In genomic region chr16:45810155-45810554, GRCm38 (mm10) we compare ENCODE assay signal across 9 mouse cellular contexts.
A peak's percentile ranks its signal among the peaks of the same experiment; 100 is the strongest.
DNase-seq lines count a peak whose midpoint lies in the region; ATAC-seq and TF ChIP-seq lines count a peak whose summit lies in the region.
"Had no signal": no experiment of that assay in that cellular context is flagged by ENCODE, and none has a peak within 500 bp of the region (broad histone marks: within the 10 kb centered on the region; RNA-seq: fewer than 3 reads in every experiment).

No protein-coding gene starts in this region.

- H3K4me2 ChIP-seq in limb, embryonic 11.5 days (ENCODE audit: low read depth, severe bottlenecking) = no peak overlapping the region
- H3K4me2 ChIP-seq in myocyte (ENCODE audit: low read depth) = peak overlapping the region; percentile 71
- no peak overlapping the region for H3K4me2 ChIP-seq in forebrain, embryonic 16.5 days (ENCODE audit: low read length)

- H3K27ac ChIP-seq in limb, embryonic 11.5 days (replicated peaks; ENCODE audit: low read depth, low read length) = no peak overlapping the region; the same call in 1 of the 2 replicates
- no peak overlapping the region for H3K27ac ChIP-seq in forebrain, embryonic 16.5 days (ENCODE audit: low read length)
- H3K27ac ChIP-seq: midbrain, embryonic 10.5 days had no signal

- H3K4me1 ChIP-seq in limb, embryonic 11.5 days (ENCODE audit: control insufficient read depth, insufficient read depth, low read length) = peaks cover 15% of the 10 kb centered on the region
- H3K4me1 ChIP-seq in forebrain, embryonic 16.5 days (replicated peaks; ENCODE audit: control insufficient read depth, insufficient read depth, low read length) = no peaks in the 10 kb centered on the region
- H3K4me1 ChIP-seq: midbrain, embryonic 10.5 days had no signal

- ATAC-seq in limb, embryonic 11.5 days (ENCODE audit: insufficient number of reproducible peaks, low FRiP score, low TSS enrichment, low read depth) = peak; percentile 73; the same call in 1 of the 2 replicates
- ATAC-seq in inflammation-experienced regulatory T-cells, adult 6 months = no peak
- no peak for ATAC-seq in forebrain, embryonic 16.5 days

- peak; percentile 46 for DNase-seq in embryo, embryonic 10.5 days (ENCODE audit: low spot score)
- no peak for DNase-seq in embryo, embryonic 9.5 days (ENCODE audit: extremely low spot score)
- DNase-seq in forelimb bud, embryonic 11.5 days (ENCODE audit: low read depth, low spot score) = peak; percentile 49
- DNase-seq in limb, embryonic 11.5 days (ENCODE audit: low spot score) = peak; percentile 56
- DNase-seq in cerebellum, adult 9-11 months = no peak

- H3ac ChIP-seq in myocyte (ENCODE audit: control insufficient read depth, insufficient read length) = no peak overlapping the region

- no peak for TF ChIP-seq POLR2A in myocyte (IDR thresholded peaks at IDR 0.05; ENCODE audit: insufficient read length, low read depth)

- no peaks in the 10 kb centered on the region for H3K9me3 ChIP-seq in limb, embryonic 11.5 days (ENCODE audit: control insufficient read depth, low read length)
- H3K9me3 ChIP-seq in forebrain, embryonic 16.5 days (ENCODE audit: control insufficient read depth, low read length) = no peaks in the 10 kb centered on the region
- H3K9me3 ChIP-seq: midbrain, embryonic 10.5 days had no signal

- no peaks in the 10 kb centered on the region for H3K27me3 ChIP-seq in limb, embryonic 11.5 days (ENCODE audit: control insufficient read depth, insufficient read depth, low read length)
- no peaks in the 10 kb centered on the region for H3K27me3 ChIP-seq in myocyte (ENCODE audit: control insufficient read depth, insufficient read depth, insufficient read length)
- no peaks in the 10 kb centered on the region for H3K27me3 ChIP-seq in forebrain, embryonic 16.5 days (replicated peaks; ENCODE audit: control insufficient read depth, insufficient read depth, low read length)

- no peak overlapping the region for H3K9ac ChIP-seq in limb, embryonic 11.5 days (ENCODE audit: low read length)
- H3K9ac ChIP-seq in forebrain, embryonic 16.5 days (replicated peaks; ENCODE audit: low read depth, low read length) = no peak overlapping the region

- H3K79me2 ChIP-seq in myocyte (ENCODE audit: control insufficient read depth, insufficient read depth) = peaks cover 51% of the 10 kb centered on the region

- H3K4me3 ChIP-seq in limb, embryonic 11.5 days (ENCODE audit: low read depth, low read length) = no peak overlapping the region
- H3K4me3 ChIP-seq in myocyte = no peak overlapping the region
- no peak overlapping the region for H3K4me3 ChIP-seq in forebrain, embryonic 16.5 days (replicated peaks; ENCODE audit: low read length)
- H3K4me3 ChIP-seq: midbrain, embryonic 10.5 days had no signal

- WGBS in limb, embryonic 11.5 days = 16% methylated on average over 2 of the region's 2 CpGs
- 72% methylated on average over 2 of the region's 2 CpGs for WGBS in forebrain, embryonic 16.5 days

- H3K36me3 ChIP-seq in limb, embryonic 11.5 days (ENCODE audit: control insufficient read depth, insufficient read depth, low read length) = no peaks in the 10 kb centered on the region
- peaks cover 30% of the 10 kb centered on the region for H3K36me3 ChIP-seq in myocyte (ENCODE audit: control insufficient read depth, insufficient read depth)
- no peaks in the 10 kb centered on the region for H3K36me3 ChIP-seq in forebrain, embryonic 16.5 days (ENCODE audit: control insufficient read depth, insufficient read depth)

TF ChIP-seq in myocyte, 11 proteins besides CTCF, POLR2A, EP300 and RAD21:
- TF ChIP-seq CEBPB (IDR thresholded peaks at IDR 0.05; ENCODE audit: insufficient read depth, poor library complexity, severe bottlenecking) (peak; percentile 88), REST (IDR thresholded peaks at IDR 0.05; ENCODE audit: insufficient read depth, insufficient read length) (no peak), MYOG (IDR thresholded peaks at IDR 0.05; ENCODE audit: control insufficient read depth in 1 of 3, insufficient read depth in 1 of 3, insufficient read length in 2 of 3, low read depth in 2 of 3) (peak in 2 of 3 experiments; percentile 72 to 73), TCF12 (IDR thresholded peaks at IDR 0.05; ENCODE audit: insufficient read depth, poor library complexity, severe bottlenecking) (peak; percentile 50), MYOD1 (IDR thresholded peaks at IDR 0.05; ENCODE audit: control insufficient read depth in 1 of 3, insufficient read length in 2 of 3, low read depth in 2 of 3) (peak; percentile 67 to 85 (median 68)), TCF3 (IDR thresholded peaks at IDR 0.05; ENCODE audit: insufficient read length, low read depth) (no peak), SRF (IDR thresholded peaks at IDR 0.05; ENCODE audit: control insufficient read depth, insufficient read length, low read depth) (no peak), MAX (IDR thresholded peaks at IDR 0.05; ENCODE audit: low read depth) (no peak)
TF ChIP-seq in myocyte: peak in this region for 4.

Comparison
In these comparisons a context has a peak if more than half of its experiments do, and no peak if none do; other contexts are left out.
1. DNase-seq: peak in embryo, embryonic 10.5 days (single experiment), forelimb bud, embryonic 11.5 days (single experiment) and limb, embryonic 11.5 days (single experiment); none in embryo, embryonic 9.5 days (single experiment) and cerebellum, adult 9-11 months (single experiment).